Mouse (Mus musculus) gastrocnemius, postnatal 14 days (tissue): ENCODE results near the gene Hadh. TPM values are rescaled to one million over a fixed set of nuclear protein-coding genes. Genes with fewer than 3 reads are reported as not detected.

ENCODE experiments used
- DNase-seq: peaks from one replicate; pipeline ENCODE4 v3.0.0; 2021; ENCODE audit warnings: mixed read lengths
- intact Hi-C: fragments of 180-260 bp; cut with DNase I; formaldehyde crosslinking; loops from one replicate; pipeline ENCODE4 v1.15.1; 2025; ENCODE audit warnings: low total_unique reads
- total RNA-seq, 2 experiments: library from RNA; stranded (reverse); gene quantifications; 2 replicates each; pipeline ENCODE4 v1.2.3; 2021

Hadh gene
- total RNA-seq, 2 experiments from 2014 or later: 182 to 238 TPM

DNA sequence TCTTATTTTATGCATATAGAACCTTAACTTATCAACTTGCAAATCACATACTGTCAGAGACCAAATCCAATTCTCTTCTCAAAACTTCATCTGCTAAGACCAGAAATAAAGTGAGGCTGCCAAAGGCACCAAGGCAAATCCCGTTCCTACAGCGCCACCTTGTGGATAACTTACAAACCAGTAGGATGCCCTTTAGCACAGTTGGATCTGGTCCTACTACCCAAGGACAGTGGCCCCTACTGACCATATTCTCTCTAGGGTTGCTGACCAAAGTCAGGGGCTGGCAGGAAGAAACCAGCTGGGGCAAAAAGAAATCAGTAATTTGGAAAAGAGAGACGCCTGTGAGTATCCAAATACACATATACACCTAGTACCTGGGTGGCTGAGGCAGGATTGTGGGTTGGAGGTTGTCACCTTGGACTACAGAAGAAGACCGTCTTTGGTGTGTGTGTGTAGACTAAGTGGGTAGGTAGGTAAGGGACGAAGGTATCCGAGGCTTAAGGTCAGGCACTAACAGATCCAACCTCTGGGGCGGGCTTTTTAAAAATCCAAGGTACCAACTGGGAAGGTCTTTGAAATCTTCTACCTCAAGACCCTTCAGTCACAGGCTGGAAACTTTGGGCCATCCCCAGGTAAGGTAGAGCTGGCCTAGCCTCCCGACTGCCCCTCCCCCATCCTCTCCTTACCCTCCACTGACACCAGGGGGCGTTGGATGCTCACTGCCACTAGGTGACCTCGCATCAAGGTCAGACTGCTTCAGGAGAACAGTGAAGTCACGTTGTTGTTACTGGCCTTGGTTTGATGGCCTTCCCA is 25.9 kb downstream of the Hadh start:
- intact Hi-C loops: no loop called here
- peak; percentile 46 for DNase-seq

DNA sequence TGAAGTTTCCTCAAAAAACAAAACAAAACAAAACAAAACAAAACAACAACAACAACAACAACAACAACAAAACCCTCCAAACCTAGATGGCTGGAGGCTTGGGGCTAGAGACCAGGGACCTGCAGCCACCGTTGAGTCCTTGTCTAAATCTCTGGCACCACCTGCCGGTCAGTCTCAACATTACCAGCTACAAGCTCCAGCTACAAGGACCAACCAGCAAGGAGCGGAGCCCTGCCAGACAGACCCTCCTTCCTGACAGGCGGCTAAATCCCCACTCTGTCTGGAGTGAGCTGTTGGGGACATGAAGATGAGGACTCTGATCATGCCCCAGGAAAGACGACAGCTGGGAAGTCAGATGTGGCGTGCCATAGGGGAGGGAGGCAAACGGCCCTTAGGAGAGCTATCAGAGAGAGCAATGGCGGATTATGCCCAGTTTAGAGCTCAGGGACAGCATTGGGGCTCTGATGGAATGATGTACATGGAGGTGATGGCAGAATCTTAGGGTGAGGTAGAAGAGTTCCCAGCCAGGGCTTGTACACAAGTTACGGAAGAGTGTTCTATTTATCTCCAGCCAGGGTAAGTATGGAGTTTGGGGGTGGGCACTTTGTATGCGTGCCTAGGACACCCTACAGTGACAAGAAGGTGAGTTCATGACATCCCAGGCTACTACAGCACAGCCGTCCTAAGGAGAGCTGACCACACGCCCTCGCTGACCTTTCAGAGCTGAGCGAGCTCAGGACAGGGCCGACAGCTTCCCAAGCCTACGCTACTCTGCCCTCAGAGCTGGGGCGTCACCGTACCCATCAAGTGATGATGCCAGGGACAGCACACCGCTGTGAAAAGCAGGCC is 33.9 kb downstream of the Hadh start:
- intact Hi-C loops: loop anchor here (5.0 kb wide), 1 partner anchor 421 kb away; no protein-coding TSS in a partner anchor
- peak; percentile 74 for DNase-seq

DNA sequence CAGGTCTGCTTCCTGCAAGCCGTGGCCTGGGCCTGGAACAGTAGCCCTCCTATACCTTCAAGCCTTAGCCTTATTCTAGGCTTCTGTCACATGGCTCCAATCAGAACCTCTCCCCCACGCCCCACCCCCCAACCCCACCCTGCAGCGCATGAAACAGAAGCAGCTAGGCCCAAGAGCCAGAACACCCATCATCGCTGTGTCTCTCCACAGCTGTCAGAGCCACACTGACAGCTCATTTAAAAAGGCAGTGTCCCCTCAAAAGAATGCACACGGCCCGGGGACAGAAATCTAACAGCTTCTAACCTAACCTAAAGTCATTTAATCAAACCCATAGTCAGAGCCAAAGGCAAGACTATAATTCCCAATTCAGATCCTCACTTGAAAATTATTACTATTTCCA is 34.8 kb downstream of the Hadh start:
- intact Hi-C loops: loop anchor here (5.0 kb wide), 1 partner anchor 420 kb away; no protein-coding TSS in a partner anchor
- no peak for DNase-seq

DNA sequence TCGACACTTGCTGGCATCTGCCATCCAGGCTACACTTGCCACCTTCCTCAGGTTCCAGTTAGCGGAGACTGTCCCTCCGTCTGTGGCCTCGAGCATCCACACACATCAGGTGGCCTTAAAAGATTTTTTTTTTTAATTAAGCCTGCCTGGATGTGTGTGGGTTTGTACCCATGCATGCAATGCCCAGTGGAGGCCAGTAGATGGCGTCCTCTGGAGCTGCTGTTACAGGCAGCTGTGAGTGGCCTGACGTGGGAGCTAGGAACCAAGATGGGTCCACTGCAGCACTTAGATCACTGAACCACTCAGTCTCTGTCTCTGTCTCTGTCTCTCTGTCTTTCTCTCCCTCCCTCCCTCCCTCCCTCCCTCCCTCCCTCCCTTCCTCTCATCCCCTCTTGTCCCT is 43.8 kb downstream of the Hadh start:
- intact Hi-C loops: no loop called here

DNA sequence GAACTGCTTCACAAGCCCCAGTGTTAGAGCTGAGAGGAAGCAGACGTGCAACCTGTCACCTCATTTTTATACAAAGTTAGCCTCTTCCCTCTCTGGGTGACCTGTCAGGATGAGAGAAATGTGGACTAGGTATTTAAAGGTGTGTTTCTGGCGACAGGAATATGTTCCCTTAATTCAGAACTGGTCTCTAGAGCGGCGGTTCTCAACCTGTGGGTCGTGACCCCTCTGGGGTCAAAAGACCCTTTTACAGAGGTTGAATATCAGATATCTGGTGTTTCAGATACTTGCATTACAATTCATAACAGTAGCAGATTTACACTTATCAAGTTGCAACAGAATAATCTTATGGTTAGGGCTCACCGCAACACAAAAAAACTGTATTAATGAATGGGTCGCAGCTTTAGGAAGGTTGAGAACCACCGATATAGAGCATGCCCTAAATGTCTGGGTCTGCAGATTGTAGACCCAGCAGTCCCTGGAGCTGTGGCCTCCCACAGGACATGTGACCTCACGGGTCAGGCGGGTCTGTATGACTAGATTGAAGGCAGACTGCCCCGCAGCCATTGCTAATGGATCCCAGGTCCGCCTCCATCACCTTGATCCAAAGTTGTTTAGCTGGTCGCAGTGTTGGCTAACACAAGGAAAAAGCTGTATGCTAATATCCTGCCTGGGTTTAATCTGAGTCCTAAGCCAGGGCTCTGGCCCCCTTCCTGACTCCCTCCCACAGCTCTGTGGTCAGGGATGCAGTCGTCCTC is 53.1 kb downstream of the Hadh start:
- intact Hi-C loops: no loop called here
- DNase-seq: no peak

More for the DNA sequence above, 43.8 kb downstream of the Hadh start:
- DNase-seq: no peak

DNA sequence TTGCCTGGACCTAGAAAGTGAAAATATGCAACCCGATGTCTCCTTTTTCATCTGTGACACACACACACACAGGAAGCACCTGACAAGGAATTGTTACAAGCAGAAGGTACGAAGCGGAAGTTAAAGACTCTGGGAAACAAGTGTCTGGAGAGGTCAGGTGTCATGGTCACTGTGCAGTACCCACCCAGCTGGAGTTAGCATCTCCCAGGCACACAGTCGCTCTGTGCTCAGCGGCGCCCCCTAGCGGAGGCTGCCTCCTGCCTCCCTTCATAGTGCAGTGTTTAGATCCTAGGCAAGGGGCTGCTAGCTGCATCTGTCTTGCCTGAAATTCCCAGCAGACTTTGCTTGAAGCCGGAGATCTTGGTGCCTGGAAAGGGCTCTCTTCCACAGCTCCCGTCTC is 57.1 kb downstream of the Hadh start:
- intact Hi-C loops: no loop called here
- no peak for DNase-seq

DNA sequence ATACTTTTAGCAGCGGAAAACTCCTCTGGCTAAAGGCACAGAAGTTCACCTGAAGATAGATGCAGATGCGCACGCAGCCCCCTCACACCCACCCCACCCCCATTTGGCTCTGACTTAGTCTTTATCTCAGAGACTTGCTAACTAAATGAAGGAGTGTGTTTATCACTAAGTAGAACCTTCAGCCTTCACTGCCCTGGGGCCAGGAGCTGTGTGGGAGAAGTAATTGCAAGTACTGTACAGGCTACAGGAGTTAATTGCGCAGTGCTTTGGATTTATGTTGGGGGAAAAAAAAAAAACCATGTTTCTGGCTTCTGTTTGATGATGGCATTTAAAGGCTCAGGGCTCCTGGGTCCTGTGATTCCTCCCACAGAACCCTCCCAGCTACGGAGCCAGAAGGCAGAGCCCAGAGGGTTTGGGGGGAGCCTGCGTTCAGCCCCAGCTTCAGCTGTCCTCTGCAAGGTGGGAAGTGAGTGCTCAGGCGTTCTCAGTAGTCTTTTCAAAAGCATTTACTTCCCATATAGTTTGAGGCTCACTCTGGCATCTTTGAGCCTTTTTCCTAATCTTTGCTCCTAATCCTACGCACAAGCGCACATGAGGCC is 57.7 kb downstream of the Hadh start:
- no peak for DNase-seq
- intact Hi-C loops: no loop called here

DNA sequence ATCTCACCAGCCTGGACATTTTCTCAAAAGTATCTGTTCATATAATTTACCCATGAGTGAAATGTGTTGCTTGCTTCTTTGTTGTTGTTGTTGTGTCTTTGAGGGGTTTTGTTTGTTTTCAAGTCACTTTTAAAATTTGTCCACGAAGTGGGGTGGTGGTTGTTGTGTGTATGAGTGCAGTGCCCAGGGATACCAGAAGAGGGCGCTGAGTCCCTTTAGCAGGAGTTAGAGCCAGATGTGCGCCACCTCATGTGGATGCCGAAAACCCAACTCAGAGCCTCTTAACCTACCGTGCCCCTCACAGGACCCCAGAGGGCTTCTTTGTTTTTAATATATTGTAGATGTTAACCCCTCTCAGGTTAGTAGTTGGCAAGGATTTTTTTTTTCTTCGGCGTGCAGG is 59.7 kb downstream of the Hadh start:
- DNase-seq: no peak
- intact Hi-C loops: no loop called here

DNA sequence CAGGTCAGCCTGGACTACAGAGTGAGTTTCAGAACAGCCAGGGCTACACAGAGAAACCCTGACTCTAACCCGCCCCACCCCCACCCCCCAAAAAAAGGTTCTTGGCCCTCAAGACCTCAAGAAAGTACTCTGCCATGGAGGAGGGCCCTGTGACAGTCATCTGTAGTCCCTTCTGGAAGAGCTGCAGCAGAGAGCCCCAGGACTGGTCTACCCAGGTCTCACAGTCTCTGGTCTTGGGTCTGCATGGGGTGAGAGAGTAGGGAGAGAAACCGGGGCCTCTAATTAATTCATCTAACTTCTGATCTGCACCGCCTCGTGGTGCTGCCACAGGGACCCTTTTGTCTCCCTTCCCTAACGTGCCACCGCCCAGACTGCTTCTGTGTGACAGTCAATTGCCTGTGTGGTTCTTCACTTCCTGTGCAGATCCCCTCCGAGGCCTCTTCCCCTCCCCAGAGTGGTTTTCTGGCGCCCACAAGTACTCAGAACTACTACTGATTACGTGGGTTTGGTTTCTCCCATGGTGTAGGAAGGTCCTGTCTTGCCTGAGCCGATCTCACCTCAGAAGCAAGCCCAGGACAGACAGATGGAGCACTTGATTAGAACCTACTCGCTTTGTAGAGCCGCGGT is 63.5 kb downstream of the Hadh start:
- no peak for DNase-seq

DNA sequence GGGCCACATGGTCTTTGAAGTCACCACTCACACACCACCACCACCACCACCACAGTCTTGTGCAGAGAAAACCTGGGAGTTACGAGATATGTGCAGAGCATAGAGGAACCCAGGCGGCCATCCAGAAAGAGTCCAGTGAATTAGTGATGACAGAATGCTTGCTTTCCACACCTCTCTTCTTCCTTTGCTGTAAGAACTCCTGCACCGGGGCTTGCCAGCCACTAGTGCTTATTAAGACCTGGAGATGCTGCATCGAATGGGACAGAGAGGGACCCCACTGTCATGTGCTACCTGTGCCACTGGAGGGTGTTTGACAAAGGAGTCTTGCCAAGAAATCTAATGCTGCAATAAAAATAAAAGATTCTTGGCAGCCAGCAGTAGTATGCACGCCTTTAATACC is 64.1 kb downstream of the Hadh start:
- intact Hi-C loops: no loop called here
- no peak for DNase-seq

More for the DNA sequence above, 63.5 kb downstream of the Hadh start:
- intact Hi-C loops: no loop called here

DNA sequence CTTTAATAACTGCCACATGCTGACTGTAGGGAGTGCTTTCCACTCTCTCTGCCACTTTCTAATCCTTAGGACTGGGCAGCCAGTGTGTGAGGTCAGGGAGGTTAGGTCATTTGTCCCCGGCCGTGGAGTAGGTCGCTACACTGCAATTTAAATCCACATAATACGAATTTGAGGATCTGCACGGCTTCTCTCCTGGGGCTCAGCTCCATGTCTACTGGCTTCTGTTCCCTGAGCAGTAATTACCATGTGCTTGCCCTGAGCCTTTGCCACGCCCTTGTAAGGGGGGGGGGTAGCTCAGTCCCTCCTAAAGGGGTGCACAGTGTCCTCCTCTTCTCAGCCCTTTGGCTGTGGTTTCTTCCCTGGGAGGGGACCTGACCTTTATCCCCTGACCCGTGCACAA is 69.6 kb downstream of the Hadh start:
- DNase-seq: no peak
- intact Hi-C loops: no loop called here

DNA sequence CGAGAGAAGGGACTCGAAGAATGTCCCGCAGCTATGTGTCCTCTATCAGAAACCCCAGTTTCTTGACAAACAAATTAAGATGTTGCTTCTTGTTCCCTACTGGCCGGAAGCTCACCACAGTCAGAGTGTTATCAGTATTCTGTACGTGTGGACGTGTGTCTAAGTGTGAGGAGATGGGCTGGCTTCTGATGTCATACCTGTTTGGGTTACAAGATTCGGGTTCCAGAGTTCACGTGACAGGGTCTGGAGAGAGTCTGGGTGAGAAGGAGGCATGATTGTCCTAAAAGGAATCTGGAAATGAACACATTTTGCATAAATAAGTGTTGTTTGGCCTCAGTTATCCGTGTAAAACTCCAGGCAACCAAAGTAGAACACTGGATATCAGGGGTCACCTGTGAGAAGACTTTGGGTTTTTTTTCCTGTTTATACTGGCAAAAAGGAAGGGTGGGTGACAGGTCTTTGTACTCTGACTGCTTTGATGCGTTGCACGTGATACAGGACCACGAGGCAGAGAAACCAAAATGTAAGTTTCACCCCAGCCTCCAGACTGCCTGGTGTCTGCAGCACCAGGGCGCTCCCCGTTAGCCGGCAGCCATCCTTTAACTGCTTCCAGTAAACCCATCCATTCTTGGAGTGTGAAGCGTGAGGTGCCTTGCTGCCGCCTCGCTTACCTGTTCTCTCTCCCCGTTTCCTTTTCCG is 72.2 kb downstream of the Hadh start:
- DNase-seq: no peak
- intact Hi-C loops: no loop called here

DNA sequence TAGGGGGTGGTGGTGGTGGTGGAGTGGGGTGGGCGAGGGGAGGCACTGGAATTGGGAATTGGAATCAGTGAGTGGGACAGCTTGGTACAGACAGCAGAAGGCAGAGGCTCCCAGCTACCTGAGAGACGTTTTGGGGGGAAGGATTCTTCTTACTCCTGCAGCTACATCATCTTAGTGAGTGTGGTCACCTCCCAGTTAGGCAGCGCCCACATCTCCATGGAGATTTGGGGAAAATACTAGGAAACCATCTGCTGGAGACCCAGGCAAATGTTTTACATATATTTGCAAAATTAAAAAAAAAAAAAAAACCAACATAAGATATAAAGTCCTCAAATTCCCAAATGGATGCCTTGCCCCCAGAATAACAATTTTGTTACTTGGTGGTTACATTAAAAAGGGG is 72.9 kb downstream of the Hadh start:
- DNase-seq: no peak
- intact Hi-C loops: no loop called here

DNA sequence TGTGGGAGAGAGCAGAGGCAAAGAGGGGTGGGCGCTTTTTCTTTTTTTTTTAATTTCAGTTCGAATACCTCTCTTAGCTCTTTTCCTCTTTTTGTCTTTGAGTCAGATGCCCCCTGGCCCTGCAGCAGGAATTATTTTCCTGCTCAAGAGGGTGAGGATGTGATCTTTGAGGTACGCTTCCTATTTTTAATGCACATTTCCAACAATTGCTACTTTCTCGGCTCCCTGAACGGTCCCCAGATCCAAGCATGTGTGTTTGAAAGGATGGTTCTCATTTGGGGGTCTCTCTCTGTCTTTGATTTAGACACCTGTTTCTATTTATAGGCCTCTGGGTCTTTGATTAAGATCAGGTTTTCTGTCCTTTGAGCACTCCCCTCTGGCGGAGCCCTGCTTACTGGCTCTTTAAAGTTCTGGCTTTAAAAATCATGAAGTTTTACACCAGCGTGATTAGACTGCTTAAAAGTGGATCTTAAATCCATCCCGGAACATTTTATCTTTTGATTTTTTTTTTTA is 75.3 kb downstream of the Hadh start:
- intact Hi-C loops: no loop called here
- DNase-seq: no peak

DNA sequence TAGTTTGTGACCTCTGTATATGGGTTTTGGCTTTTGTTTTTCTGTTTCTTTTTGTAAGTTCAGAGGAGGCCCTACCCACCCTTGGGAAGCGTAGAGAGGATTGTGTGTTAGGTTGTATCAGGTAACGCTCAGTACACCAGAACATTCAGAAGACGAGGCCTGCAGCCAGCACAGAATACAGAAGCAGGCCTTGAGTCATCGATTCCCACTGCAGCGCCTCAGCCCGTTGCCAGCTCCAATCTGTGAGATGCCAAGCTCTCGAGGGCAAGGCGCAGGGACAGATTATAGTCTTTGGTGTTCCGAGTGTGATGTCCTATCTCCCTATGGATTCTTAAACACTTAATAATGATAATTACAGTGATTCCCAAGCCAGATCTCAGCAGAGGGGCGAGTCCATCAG is 75.9 kb downstream of the Hadh start:
- no peak for DNase-seq
- intact Hi-C loops: no loop called here

DNA sequence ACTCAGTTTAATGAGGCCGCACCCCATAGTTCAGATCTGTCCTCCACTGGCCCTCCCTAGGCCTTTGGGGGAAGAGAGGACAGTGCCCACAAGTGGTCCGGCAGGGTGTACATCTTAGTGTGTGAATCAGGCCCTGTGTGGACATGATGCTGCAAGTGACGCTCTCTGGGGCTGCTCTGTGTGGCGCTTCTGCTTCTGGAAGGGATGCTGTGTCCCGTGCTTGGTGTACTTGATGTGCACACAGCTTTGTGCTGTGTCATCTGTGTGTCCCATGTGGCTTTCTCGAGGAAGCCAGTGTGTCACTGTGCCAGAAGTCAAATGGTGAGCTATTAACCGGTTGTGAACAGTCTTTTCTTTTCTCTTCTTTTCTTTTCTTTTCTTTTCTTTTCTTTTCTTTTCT is 80.4 kb downstream of the Hadh start:
- intact Hi-C loops: no loop called here
- DNase-seq: no peak

DNA sequence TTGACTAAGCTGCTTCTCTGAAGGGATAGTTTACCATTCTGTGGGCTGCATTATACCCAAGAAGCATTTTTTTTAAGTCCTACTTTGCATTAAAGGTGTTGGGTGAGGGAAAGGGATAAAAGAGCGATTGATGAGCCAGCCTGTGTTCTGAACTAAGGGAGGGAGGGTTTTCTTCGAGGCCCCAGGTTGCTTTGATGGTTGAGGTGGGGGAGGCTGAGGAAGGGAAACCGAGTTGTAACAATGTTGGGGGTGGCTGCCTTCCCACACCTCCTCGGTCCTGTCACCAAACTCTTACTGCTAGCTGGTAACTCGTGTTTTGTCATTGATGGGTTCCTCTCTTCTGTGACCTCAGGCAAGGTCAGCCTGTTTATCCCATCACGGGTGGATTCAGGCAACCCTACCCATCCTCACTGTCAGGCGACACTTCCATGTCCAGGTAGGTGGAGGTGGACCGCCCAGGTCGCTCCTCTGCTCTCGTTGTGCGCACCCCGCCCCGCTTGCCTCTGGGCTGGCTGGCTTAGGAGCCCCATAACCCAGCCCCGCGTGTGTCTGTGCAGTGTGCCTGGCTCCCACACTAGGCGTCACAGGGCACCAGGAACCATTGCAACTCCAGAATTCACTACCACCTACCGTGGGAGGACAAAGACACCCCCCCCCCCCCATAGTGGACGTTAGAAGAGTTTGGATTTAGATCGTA is 81.1 kb downstream of the Hadh start:
- no peak for DNase-seq
- intact Hi-C loops: no loop called here

DNA sequence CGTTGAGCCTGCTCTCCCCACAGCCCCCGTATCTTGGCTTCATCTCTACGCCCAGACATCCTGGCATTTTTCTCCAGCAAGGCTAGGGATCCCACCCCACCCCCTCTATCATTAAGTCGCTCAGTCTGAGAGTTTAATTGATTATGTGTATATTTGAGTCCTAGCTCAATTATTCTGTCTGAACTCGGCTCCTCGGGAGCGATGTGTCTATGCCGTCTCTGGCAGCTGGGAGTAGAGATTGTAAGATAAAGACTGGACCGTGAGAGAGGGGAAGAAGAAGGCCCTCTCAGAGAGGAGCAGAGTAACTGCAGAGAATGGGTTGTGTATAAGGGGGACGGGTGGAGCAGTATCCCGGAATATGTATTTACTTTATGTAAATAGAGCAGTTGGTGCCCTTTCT is 81.7 kb downstream of the Hadh start:
- intact Hi-C loops: no loop called here
- no peak for DNase-seq
